ENCODE assay signal across 10 mouse cellular contexts in genomic region chr2:158711929-158712751, GRCm38 (mm10). TPM values are rescaled to one million over a fixed set of nuclear protein-coding genes. Genes with fewer than 3 reads are reported as not detected.
A peak's percentile ranks its signal among the peaks of the same experiment; 100 is the strongest.
DNase-seq lines count a peak whose midpoint lies in the region; ATAC-seq and TF ChIP-seq lines count a peak whose summit lies in the region.
"Had no signal": no experiment of that assay in that cellular context is flagged by ENCODE, and none has a peak within 500 bp of the region (broad histone marks: within the 10 kb centered on the region; RNA-seq: fewer than 3 reads in every experiment).

No protein-coding gene starts in this region.

- peaks cover 15% of the 10 kb centered on the region for H3K4me1 ChIP-seq in embryonic facial prominence, embryonic 12.5 days

- H3K9ac ChIP-seq in embryonic facial prominence, embryonic 12.5 days, result no peak overlapping the region
- H3K9ac ChIP-seq: embryonic facial prominence, embryonic 15.5 days had no signal

- H3K4me3 ChIP-seq in embryonic facial prominence, embryonic 12.5 days, result no peak overlapping the region
- H3K4me3 ChIP-seq in left cerebral cortex, adult 2 months, result no peak overlapping the region
- H3K4me3 ChIP-seq: embryonic facial prominence, embryonic 15.5 days had no signal

- H3K4me2 ChIP-seq in embryonic facial prominence, embryonic 12.5 days (replicated peaks), result no peak overlapping the region
- H3K4me2 ChIP-seq: embryonic facial prominence, embryonic 15.5 days had no signal

- intact Hi-C loops in left cerebral cortex, adult 2 months (cut with DNase I), result loop anchor here (1.0 to 2.0 kb wide), 2 partner anchors 24 to 69 kb away; no protein-coding TSS in a partner anchor

- no peaks in the 10 kb centered on the region for H3K27me3 ChIP-seq in embryonic facial prominence, embryonic 12.5 days
- H3K27me3 ChIP-seq: embryonic facial prominence, embryonic 15.5 days had no signal

- no peak for TF ChIP-seq CTCF in left cerebral cortex, adult 2 months (IDR thresholded peaks at IDR 0.05)

- WGBS in embryonic facial prominence, embryonic 12.5 days, result 27% methylated on average over 12 of the region's 12 CpGs

- DNase-seq in frontal cortex, postnatal 36 days (ENCODE audit: low spot score in 2 of 2), result peak; percentile 53 to 79
- DNase-seq in frontal cortex, postnatal 10 days (ENCODE audit: low spot score in 2 of 2), result no peak
- peak; percentile 26 for DNase-seq in 3T3-L1 (ENCODE audit: low read depth, low spot score)
- peak in 1 of 2 experiments; percentile 41 for DNase-seq in left cerebral cortex, adult 2 months (ENCODE audit: extremely low spot score in 1 of 2, low spot score in 2 of 2)
- DNase-seq in right cerebral cortex, postnatal 14 days, result peak; percentile 59
- DNase-seq in yolk sac, embryonic 10.5 days (ENCODE audit: low spot score), result no peak

- H3K27ac ChIP-seq in embryonic facial prominence, embryonic 12.5 days, result peak overlapping the region; percentile 54; the same call in 1 of the 2 replicates
- H3K27ac ChIP-seq in left cerebral cortex, adult 2 months, result peak overlapping the region; percentile 88
- H3K27ac ChIP-seq: embryonic facial prominence, embryonic 15.5 days had no signal

- H3K36me3 ChIP-seq in embryonic facial prominence, embryonic 12.5 days, result no peaks in the 10 kb centered on the region
- H3K36me3 ChIP-seq: embryonic facial prominence, embryonic 15.5 days; G1E had no signal

- peak; percentile 5; the same call in 1 of the 2 replicates for ATAC-seq in embryonic facial prominence, embryonic 12.5 days (ENCODE audit: insufficient number of reproducible peaks, insufficient read depth, low FRiP score, low TSS enrichment)
- no peak for ATAC-seq in megakaryocyte progenitor cell, adult 5-6 weeks (replicated peaks; ENCODE audit: poor library complexity)

- no peaks in the 10 kb centered on the region for H3K9me3 ChIP-seq in embryonic facial prominence, embryonic 12.5 days
- H3K9me3 ChIP-seq: embryonic facial prominence, embryonic 15.5 days; G1E had no signal

RNA-seq across cellular contexts. Expression of gene Ppp1r16b, which starts 46.9 kb away (rescaled TPM):
- 2.5 and 2.9 TPM in 2 replicates for polyA plus RNA-seq in embryonic facial prominence, embryonic 12.5 days (2016; fragmentation: Nextera tagmentation; extraction: Ambion mirVana)
- total RNA-seq in left cerebral cortex, adult 2 months (2021), result 100 to 1,000 TPM; 135 to 138 TPM
- 0.17 and 0.30 TPM in 2 replicates for total RNA-seq in megakaryocyte progenitor cell, adult 5-6 weeks (2015)
- total RNA-seq in megakaryocyte progenitor cell, adult 5-6 weeks (2017), result 0.07 and 0.08 TPM in 2 replicates
- polyA plus RNA-seq: G1E had no signal

RNA-seq across cellular contexts. Expression of gene Fam83d, which starts 55.8 kb away (rescaled TPM):
- 49.3 and 52.6 TPM in 2 replicates for polyA plus RNA-seq in embryonic facial prominence, embryonic 12.5 days (2016; fragmentation: Nextera tagmentation; extraction: Ambion mirVana)
- 1 to 10 TPM; 1.2 to 1.6 TPM for total RNA-seq in left cerebral cortex, adult 2 months (2021)
- total RNA-seq in megakaryocyte progenitor cell, adult 5-6 weeks (2015), result 8.9 and 9.3 TPM in 2 replicates
- 5.9 and 7.6 TPM in 2 replicates for total RNA-seq in megakaryocyte progenitor cell, adult 5-6 weeks (2017)

Comparison
In these comparisons a context has a peak if more than half of its experiments do, and no peak if none do; other contexts are left out.
1. DNase-seq: peak in frontal cortex, postnatal 36 days (2 of 2), 3T3-L1 (single experiment) and right cerebral cortex, postnatal 14 days (single experiment); none in frontal cortex, postnatal 10 days (0 of 2) and yolk sac, embryonic 10.5 days (single experiment).
2. RNA of gene Ppp1r16b, which starts 46.9 kb away (total RNA-seq): 135 to 138 TPM in left cerebral cortex, adult 2 months; 0.07 to 0.30 TPM in megakaryocyte progenitor cell, adult 5-6 weeks; every median in the first group is over 100 times any median in the second.